Mouse (Mus musculus): ENCODE data around the gene Atad2b.
"Not testable (repeated sequence)": the region's sequence is repeated elsewhere in the genome, so short reads cannot be mapped to it uniquely, and the experiment has no call there.

DNA sequence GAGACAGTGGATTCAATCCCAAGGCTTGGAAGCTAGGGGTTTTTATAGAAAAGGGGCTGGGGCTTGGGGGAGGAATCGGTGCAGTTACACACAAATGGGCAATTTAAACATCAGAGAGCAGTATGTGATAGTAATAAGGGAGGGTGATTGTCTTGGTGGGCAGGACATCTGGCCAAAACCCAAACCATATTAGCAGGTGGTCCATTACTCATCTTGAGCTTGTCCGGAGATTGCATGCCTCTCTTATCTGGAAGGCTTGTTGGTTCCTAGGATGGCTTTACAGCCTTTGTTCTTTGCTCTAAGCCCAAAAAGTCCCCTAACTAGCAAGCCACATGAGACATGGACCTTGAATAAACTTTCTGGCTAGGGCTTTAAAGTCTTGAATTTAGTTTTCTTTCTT, 91.5 kb downstream of the Atad2b start:
- not testable (repeated sequence) for TF ChIP-seq CTCF (conservative IDR thresholded peaks at IDR 0.05 in 1 of 2, IDR thresholded peaks at IDR 0.05 in 1 of 2; ENCODE audit: low read depth in 2 of 2, low read length in 2 of 2); ETS1 (conservative IDR thresholded peaks at IDR 0.05; ENCODE audit: low read depth, low read length); CHD2 (IDR thresholded peaks at IDR 0.05; ENCODE audit: low read length); ZKSCAN1 (IDR thresholded peaks at IDR 0.05; ENCODE audit: borderline replicate concordance, low read depth, low read length); JUND (conservative IDR thresholded peaks at IDR 0.05; ENCODE audit: low read depth, low read length); BHLHE40 (IDR thresholded peaks at IDR 0.05; ENCODE audit: low read depth, low read length); POLR2A (IDR thresholded peaks at IDR 0.05; ENCODE audit: low read depth, low read length); CHD1 (IDR thresholded peaks at IDR 0.05; ENCODE audit: low read depth, low read length); NELFE (IDR thresholded peaks at IDR 0.05; ENCODE audit: low read depth, low read length); ZC3H11A (IDR thresholded peaks at IDR 0.05; ENCODE audit: low read depth, low read length); ZMIZ1 (IDR thresholded peaks at IDR 0.05; ENCODE audit: low read depth, low read length); POLR2AphosphoS2 (IDR thresholded peaks at IDR 0.05; ENCODE audit: low read depth, low read length); E2F4 (IDR thresholded peaks at IDR 0.05; ENCODE audit: insufficient replicate concordance, low read depth, low read length)
